In genomic region chr11:120903159-120903850, GRCm38 (mm10) we compare ENCODE assay signal across 12 mouse cellular contexts. TPM values are rescaled to one million over a fixed set of nuclear protein-coding genes. Genes with fewer than 3 reads are reported as not detected.
A peak's percentile ranks its signal among the peaks of the same experiment; 100 is the strongest.
DNase-seq lines count a peak whose midpoint lies in the region; ATAC-seq and TF ChIP-seq lines count a peak whose summit lies in the region.
"Had no signal": no experiment of that assay in that cellular context is flagged by ENCODE, and none has a peak within 500 bp of the region (broad histone marks: within the 10 kb centered on the region; RNA-seq: fewer than 3 reads in every experiment).

No protein-coding gene starts in this region.

- peak overlapping the region; percentile 0; the same call in 1 of the 2 replicates for H3K9ac ChIP-seq in intestine, embryonic 16.5 days (ENCODE audit: low read depth, low read length)
- H3K9ac ChIP-seq: heart, embryonic 15.5 days; neural tube, embryonic 15.5 days had no signal

- peaks cover 6% of the 10 kb centered on the region; the same call in 1 of the 2 replicates for H3K4me1 ChIP-seq in lung, adult 2 months (ENCODE audit: control insufficient read depth, insufficient read depth, low read length)
- H3K4me1 ChIP-seq in intestine, embryonic 16.5 days (ENCODE audit: control insufficient read depth, insufficient read depth, low read length) = peaks cover 9% of the 10 kb centered on the region
- H3K4me1 ChIP-seq: midbrain, embryonic 10.5 days; neural tube, embryonic 15.5 days had no signal

- no peak for TF ChIP-seq POLR2A in lung, adult 2 months (IDR thresholded peaks at IDR 0.05; ENCODE audit: borderline replicate concordance, extremely low read depth, low read depth, low read length)

- no peak for TF ChIP-seq CTCF in lung, adult 2 months (IDR thresholded peaks at IDR 0.05; ENCODE audit: insufficient read depth, low read length)

- H3K4me3 ChIP-seq in lung, adult 2 months (replicated peaks; ENCODE audit: extremely low read depth, low read depth, low read length) = no peak overlapping the region
- H3K4me3 ChIP-seq in intestine, embryonic 16.5 days (ENCODE audit: low read length) = no peak overlapping the region
- H3K4me3 ChIP-seq: heart, embryonic 15.5 days; midbrain, embryonic 10.5 days; neural tube, embryonic 15.5 days had no signal

- no peaks in the 10 kb centered on the region for H3K9me3 ChIP-seq in intestine, embryonic 16.5 days (ENCODE audit: control insufficient read depth, low read length)
- H3K9me3 ChIP-seq: heart, embryonic 15.5 days; midbrain, embryonic 10.5 days; neural tube, embryonic 15.5 days had no signal

- ATAC-seq in intestine, embryonic 16.5 days = peak; percentile 41
- ATAC-seq in inflammation-experienced regulatory T-cells, adult 6 months = no peak

- H3K27ac ChIP-seq in intestine, embryonic 16.5 days (ENCODE audit: low read length) = peak overlapping the region; percentile 71
- H3K27ac ChIP-seq: heart, embryonic 15.5 days; midbrain, embryonic 10.5 days; neural tube, embryonic 15.5 days had no signal

- H3K4me2 ChIP-seq in intestine, embryonic 16.5 days (ENCODE audit: low read depth, low read length) = 0 out of 2 replicates have a peak overlapping the region, but pooled peaks have one; percentile 17
- H3K4me2 ChIP-seq: heart, embryonic 15.5 days; neural tube, embryonic 15.5 days had no signal

- intact Hi-C loops in heart, postnatal 10 days (cut with DNase I) = no loop called here

- no peaks in the 10 kb centered on the region for H3K27me3 ChIP-seq in intestine, embryonic 16.5 days (replicated peaks; ENCODE audit: control insufficient read depth, insufficient read depth, low read length)
- H3K27me3 ChIP-seq: heart, embryonic 15.5 days; neural tube, embryonic 15.5 days had no signal

- WGBS in lung, adult 2 months = 61% methylated on average over 24 of the region's 24 CpGs
- WGBS in intestine, embryonic 16.5 days = 60% methylated on average over 24 of the region's 24 CpGs

- H3K36me3 ChIP-seq in intestine, embryonic 16.5 days (ENCODE audit: control insufficient read depth, insufficient read depth, low read length) = no peaks in the 10 kb centered on the region
- H3K36me3 ChIP-seq: heart, embryonic 15.5 days; neural tube, embryonic 15.5 days had no signal

- DNase-seq in heart, adult 9 months (ENCODE audit: low spot score in 2 of 2) = peak; percentile 16 to 19
- DNase-seq in heart, postnatal 10 days = no peak
- DNase-seq in lung, adult 18-20 months = peak; percentile 42 to 48
- no peak for DNase-seq in lung, adult 2 months
- peak; percentile 33 for DNase-seq in telencephalon, adult 2 months (ENCODE audit: low read depth, low spot score)
- DNase-seq in right cerebral cortex, postnatal 4 days = no peak
- DNase-seq: cerebellum, postnatal 14 days had no signal

RNA-seq across cellular contexts. Expression of gene Ccdc57, which starts 29.4 kb away (rescaled TPM):
- total RNA-seq in heart, postnatal 10 days (2021) = 1 to 10 TPM; 1.7 to 1.8 TPM
- 2.6 and 2.9 TPM in 2 replicates for polyA plus RNA-seq in lung, adult 2 months (2012; rRNA removed)
- polyA plus RNA-seq in intestine, embryonic 16.5 days (2015; fragmentation: Nextera tagmentation; extraction: Ambion mirVana) = 3.6 and 4.3 TPM in 2 replicates
- under 1 TPM; 0.35 to 0.45 (median 0.42) TPM for polyA plus RNA-seq in inflammation-experienced regulatory T-cells, adult 6 months (2017; shearing (Covaris generic))

RNA-seq across cellular contexts. Expression of gene Slc16a3, which starts 45.0 kb away (rescaled TPM):
- total RNA-seq in heart, postnatal 10 days (2021) = 1 to 10 TPM; 4.0 to 4.4 TPM
- 20.8 and 28.8 TPM in 2 replicates for polyA plus RNA-seq in lung, adult 2 months (2012; rRNA removed)
- polyA plus RNA-seq in intestine, embryonic 16.5 days (2015; fragmentation: Nextera tagmentation; extraction: Ambion mirVana) = 83.8 and 92.6 TPM in 2 replicates
- 1 to 10 TPM; 2.9 to 4.0 (median 3.4) TPM for polyA plus RNA-seq in inflammation-experienced regulatory T-cells, adult 6 months (2017; shearing (Covaris generic))

Comparison
In these comparisons a context has a peak if more than half of its experiments do, and no peak if none do; other contexts are left out.
1. DNase-seq: peak in heart, adult 9 months (2 of 2), lung, adult 18-20 months (2 of 2) and telencephalon, adult 2 months (single experiment); none in heart, postnatal 10 days (0 of 2), lung, adult 2 months (single experiment) and right cerebral cortex, postnatal 4 days (single experiment).